Mouse (Mus musculus) left cerebral cortex, adult 18-20 months (tissue): ENCODE measurements around the gene Nfkbib. TPM values are rescaled to one million over a fixed set of nuclear protein-coding genes. Genes with fewer than 3 reads are reported as not detected.
A peak's percentile ranks its signal among the peaks of the same experiment; 100 is the strongest.

Source experiments
- DNase-seq, 2 experiments: peaks; one replicate each; pipeline ENCODE4 v3.0.0; 2021 to 2022; ENCODE audit warnings: low spot score in 2 of 2, mixed read lengths in 1 of 2
- total RNA-seq, 2 experiments: library from RNA; stranded (reverse); gene quantifications; 2 replicates each; pipeline ENCODE4 v1.2.3; 2021

Nfkbib gene
- total RNA-seq, 2 experiments from 2014 or later, result 35.0 to 38.6 TPM

- DNase-seq, result no peak
Observed at GRCm38 (mm10) chr7:28801901-28802670, 34.8 kb upstream of the Nfkbib start.

DNA sequence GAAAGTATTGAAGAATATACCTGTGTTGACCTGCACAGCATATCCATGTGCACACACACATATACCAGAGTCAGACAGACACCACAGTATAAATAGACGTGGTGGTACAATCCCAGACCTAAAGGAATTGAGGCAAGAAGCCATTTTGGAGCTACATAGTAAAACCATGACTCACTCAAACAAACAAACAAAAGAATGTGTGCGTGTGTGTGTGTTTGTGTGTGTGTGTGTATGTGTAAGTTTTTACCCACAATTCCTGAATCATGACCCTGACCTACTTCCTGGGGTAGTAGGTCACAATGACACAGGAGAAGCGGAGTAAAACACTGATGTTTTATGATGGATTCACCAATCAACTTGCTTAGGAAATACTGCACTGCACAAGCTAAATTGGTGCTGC is 34.1 kb upstream of the Nfkbib start:
- no peak for DNase-seq

DNA sequence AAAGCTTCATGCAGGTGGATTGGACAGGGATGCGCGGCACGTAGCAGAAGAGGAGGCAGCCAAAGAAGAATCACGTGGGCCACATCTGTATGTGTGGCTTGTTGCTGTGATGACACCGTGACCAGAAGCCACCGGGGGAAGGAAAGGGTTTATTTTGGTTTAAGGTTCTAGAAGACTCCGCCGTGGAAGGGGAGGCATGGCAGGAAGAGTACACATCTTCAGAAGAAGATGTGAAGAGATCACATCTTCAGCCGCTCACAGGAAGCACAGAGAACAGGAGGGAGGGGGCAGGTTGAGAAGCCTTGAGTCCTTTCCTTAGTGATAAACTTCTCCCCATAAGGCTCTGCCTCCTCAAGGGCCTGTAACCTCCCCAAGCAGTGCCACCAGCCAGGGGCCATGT is 32.7 kb upstream of the Nfkbib start:
- DNase-seq, result no peak

- peak; percentile 74 to 78 for DNase-seq
Observed at GRCm38 (mm10) chr7:28796562-28796975, 29.3 kb upstream of the Nfkbib start.

DNA sequence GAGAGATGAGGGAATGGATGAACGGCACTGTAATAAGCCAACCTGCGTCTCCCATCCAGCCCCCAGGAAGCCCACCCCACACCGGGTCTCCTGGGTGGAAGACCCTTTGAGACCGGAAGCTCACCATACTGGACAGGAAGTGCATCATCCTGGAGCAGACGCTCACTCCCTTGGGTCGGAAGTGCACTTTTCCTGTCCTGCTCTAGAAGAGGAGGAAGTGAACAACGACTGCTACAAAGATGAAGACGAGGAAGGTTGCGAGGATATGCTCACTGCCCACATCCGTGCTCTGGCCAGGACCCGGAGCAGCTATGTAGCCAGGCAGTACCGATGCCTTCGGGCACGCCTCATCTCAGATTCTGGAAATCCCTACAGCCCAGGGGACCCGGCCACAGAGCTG is 28.5 kb upstream of the Nfkbib start:
- no peak for DNase-seq

DNA sequence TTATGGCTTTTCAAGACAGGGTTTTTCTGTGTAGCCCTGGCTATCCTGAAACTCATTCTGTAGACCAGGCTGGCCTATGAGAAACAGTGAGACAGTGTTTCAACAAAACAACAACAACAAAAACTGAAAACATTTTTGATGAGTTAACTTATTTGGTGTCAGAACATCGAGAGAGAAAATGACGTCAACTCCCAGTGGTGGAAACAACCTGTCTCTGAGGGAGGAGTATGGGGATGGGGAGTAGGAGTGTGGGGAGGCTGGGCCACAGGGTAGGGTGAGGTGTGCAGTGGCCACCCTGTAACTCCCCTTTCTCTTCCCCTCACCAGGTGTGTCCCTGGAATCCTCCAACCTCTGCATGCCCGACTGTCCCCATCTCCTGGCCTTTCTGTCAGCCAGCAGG is 27.2 kb upstream of the Nfkbib start:
- DNase-seq, result no peak

DNA sequence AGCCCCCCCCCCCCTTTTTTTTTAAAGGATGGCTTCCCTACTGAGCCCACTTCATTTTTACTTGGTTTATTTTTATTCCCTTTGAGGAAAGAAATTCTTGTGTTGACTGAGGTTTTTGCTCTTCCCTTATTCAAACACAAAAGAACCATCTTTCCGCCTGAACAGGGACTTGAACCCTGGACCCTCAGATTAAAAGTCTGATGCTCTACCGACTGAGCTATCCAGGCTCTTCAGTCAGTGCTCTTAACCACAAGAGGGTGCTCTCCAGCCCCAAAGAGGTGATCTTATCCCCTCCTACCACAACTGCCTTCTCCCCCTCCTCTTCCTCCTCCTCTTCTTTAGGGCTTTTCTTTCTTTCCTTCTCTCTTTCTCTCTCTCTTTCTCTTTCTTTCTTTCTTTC is 26.5 kb upstream of the Nfkbib start:
- DNase-seq, result no peak

DNA sequence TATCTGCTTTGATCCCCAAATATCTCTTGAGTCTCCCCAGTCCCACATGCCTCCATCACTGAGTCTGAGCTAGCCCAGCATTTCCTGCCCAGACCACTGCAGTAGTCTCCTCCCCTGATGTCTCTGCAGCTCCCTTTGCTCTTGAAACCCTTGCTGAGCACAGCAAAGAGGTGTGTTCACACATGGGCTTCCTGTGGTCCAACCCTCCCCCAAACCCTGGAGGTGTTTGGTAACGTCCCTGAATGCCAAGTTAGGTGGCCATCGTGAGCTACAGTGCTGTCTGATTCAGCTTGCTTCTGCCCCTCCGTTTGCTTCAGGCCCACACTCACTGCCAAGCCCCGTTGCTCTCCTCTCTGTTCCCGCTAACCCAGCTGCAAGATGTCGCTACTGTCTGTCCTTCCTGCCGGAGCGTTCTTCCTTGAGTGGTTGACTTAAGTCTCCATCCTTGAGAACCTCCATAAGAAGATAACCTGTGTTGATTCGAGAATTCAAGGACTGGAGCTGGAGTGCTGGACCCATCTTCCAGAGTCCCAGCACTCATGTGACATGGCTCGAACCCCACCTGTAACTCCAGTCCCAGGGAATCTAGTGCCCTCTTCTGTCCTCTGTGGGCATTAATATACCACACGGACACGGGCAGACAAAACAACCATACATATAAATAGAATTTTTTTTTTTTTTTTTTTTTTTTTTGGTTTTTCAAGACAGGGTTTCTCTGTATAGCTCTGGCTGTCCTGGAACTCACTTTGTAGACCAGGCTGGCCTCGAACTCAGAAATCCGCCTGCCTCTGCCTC is 25.3 kb upstream of the Nfkbib start:
- no peak for DNase-seq

- no peak for DNase-seq
Observed at GRCm38 (mm10) chr7:28791706-28792105, 24.4 kb upstream of the Nfkbib start.

GRCm38 (mm10) chr7:28790066-28790806 is 22.9 kb upstream of the Nfkbib start:
- DNase-seq, result no peak

DNA sequence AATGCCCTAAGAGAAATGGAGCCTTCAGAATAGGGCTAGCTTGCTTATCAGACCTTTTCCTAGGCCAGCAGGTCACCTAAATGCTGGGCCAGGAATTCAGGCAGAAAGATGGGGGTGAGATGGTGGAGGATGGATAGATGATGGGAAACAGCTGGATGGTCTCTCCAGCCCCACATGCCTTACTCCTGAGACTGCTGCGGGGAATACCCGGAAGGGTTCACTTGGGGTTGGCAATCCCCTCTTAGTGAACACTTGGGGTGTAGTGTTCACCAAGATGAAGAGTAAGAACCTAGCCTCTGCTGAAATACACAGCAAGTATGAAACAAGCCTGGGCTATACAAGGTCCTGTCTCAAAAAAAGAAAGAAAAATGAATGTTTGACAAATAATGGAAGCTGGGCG is 21.9 kb upstream of the Nfkbib start:
- no peak for DNase-seq

- DNase-seq, result no peak
Observed at GRCm38 (mm10) chr7:28788307-28789195, 21.2 kb upstream of the Nfkbib start, which contains the start of gene Rinl. Gene Rinl, plus strand, starts transcription at chr7:28788969.

DNA sequence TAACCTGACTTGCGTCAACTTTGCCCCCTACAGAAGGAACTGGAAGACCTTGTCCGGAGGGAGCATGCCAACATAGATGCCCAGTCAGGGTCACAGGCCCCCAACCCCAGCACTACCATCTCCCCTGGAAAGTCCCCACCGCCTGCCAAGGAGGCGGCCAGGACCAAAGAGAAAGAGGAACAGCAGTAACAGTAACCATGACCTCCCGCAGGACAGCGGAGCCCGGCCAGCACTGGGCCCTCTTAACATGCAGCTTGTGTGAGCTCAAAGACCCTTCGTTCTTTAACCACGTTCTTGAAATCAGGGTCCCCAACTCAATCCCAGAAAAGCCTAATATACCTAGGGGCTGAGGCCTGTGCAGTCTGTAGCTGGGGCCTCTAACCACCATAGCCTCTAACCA is 20.6 kb upstream of the Nfkbib start:
- DNase-seq, result no peak

- DNase-seq, result no peak
Observed at GRCm38 (mm10) chr7:28785161-28785560, 17.8 kb upstream of the Nfkbib start.

DNA sequence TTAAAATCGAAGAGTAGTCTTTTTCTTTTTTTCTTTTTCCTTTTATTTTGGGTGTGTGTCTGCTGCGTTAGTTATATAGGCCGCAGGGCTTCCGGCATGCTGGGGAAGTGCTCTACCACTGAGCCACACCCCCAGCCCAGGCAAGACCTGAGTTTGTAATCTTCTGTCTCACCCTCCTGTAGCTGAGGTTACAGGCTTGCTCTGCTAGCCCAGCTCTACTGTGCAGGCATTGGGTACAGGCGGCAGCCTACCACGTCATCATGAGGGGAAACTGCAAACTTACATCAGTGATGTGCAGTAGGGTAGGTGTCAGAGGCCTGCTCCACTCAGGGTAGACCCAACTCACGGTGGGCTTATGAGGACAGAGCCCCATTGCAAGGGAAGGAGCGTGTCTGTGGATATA is 13.9 kb upstream of the Nfkbib start:
- no peak for DNase-seq

DNA sequence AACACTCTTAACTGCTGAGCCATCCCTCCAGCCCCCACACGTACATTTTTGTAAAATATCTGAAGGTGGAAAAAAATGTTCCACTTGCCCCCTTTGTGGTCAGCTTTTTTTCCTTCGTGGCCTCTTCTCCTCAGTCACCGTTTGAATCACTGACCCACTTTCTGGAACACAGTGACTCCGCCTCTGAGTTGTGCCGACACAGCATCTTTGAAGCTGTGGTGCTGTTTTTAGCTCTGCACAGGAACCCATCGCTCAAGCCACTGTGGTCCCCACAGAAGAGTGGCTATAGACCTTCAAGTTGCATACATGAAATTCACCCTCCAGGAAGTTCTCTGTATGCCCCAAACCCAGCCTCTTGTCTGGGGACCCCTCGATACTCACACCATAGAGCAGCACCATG is 13.5 kb upstream of the Nfkbib start:
- peak; percentile 39 to 49 for DNase-seq

GRCm38 (mm10) chr7:28780067-28780658 is 12.9 kb upstream of the Nfkbib start:
- peak; percentile 90 to 95 for DNase-seq

DNA sequence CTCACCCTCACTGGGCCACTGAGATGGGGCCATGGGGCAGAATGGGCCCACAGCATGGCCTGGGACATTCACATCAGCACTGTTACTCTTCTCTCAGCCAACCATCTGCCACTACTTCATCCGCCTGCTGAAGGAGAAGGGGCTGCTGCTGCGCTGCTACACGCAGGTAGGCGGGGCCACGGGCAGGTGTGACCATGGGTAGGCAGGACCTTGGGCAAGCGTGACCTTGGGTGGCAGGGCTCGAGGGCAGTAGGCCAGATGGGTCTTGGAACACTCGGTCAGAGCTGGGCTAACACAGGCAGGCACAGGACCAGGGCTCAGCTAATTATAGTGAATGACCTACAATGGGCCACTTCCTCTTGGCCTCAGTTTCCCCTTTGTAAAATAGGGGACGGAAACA is 11.5 kb upstream of the Nfkbib start:
- DNase-seq, result no peak

GRCm38 (mm10) chr7:28775129-28775528 is 7.8 kb upstream of the Nfkbib start:
- no peak for DNase-seq

GRCm38 (mm10) chr7:28774164-28774563 is 6.9 kb upstream of the Nfkbib start:
- DNase-seq, result no peak
